Mouse (Mus musculus) neutrophil, adult 5-6 weeks (primary cell): Measurements from ENCODE around the gene Phf21a. TPM values are rescaled to one million over a fixed set of nuclear protein-coding genes. Genes with fewer than 3 reads are reported as not detected.

Experiments
- ATAC-seq: fragments of 151-379, 151-347 bp; 2 replicates; pipeline ENCODE4 v1.8.0; 2017; ENCODE audit warnings: mild to moderate bottlenecking, moderate TSS enrichment; ENCODE audit not compliant: insufficient number of reproducible peaks, poor library complexity, low FRiP score, severe bottlenecking; ENCODE audit errors: extremely low read depth
- total RNA-seq: library from RNA; stranded (forward); fragments of 200-1000 nt; gene quantifications from 2 replicates; pipeline ENCODE4 v1.2.3, GENCODE M21; 2017

Phf21a gene
- total RNA-seq, 1 experiment from 2014 or later, result 213 TPM

DNA sequence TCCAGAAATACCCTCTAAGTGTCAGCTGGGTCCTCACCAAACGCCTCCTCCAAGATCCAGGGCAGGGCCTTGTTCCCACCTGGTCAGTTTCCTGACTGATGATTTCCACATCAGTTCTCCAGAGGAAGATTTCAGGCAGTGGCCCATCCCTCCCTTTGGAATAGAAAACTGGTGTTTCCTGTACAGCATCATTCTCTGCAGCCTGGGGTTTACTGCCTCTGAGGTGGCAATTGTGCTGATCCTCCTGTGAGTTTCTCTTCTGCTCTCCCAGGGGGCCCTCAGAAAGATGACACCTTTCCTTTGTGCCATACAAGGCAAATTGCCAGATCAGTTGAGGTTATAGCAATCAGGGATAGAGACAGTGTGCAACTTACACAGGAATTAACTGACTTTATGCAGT is 233.3 kb downstream of the Phf21a start:
- ATAC-seq, result no peak

DNA sequence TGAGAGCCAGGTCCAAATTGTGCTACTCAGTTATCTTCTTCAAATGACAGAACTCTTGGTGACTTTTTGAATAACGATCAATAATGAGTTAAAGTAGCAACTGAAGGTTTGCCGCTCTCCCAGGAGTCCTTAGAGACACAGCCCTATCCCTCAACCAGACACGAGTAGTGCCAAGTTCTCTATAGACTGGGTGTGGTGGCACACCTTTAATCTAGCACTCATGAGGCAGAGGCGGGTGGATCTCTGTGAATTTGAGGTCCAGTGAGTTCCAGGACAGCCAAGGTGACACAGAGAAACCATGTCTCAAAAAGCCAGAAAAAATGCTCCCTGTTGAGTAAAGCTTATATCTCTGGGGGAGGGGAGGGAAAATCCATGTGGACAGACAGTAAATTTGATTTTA is 234.7 kb downstream of the Phf21a start:
- ATAC-seq, result no peak

DNA sequence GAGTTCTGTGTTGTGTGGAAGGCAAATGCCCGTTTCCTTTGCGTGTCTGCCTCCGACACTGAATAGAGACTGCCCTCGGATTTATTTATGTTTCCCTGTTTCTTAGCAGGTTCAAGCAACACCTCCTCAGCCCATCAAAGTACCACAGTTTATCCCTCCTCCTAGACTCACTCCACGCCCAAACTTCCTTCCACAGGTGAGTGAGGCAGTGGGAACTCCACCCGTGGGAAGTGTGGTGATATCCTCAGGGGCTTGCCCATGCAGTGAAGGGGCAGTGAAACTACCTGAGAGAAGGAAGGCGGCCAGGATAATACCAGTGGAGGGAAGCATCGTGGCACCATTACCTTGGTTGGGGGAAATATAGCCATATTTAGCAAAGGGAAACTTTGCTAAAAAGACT is 235.3 kb downstream of the Phf21a start:
- ATAC-seq, result no peak

DNA sequence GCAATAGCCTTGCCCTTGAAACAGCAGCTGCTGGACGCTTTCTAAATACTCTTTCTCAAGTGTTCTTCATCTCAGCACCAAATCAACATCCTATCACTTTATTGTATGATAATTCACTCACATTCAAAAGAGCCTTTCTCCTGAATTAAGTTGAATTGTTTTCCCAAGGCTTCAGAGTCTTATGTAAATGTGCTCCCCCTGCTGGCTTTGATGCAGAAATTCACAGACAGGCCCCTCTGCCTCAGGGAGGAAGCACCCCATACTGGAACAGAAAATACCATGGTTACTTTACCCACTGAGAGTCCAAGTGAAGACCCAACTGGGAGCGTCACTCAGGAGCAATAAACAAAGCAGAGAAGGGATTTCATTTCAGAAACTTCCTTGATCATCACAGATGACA is 237.9 kb downstream of the Phf21a start:
- ATAC-seq, result no peak

DNA sequence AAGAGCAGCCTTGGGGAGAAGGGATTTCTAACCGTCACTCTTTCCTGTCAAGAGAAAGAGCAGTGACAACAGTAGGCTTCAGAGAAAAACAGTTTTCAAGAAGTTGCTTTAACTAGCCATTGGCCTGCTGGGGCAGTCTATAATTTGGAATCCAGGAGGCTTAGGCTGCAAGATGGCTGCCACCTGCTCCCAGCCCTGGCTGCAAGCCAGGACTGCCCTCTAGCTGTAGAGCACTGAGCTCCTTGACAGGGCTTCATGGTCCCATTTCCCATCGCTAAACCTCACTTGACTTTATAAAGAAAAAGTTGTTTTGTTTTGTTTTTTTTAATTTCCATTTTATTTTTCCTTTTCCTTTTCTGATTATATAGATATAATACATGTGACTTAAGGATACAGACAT is 238.5 kb downstream of the Phf21a start:
- ATAC-seq, result no peak

DNA sequence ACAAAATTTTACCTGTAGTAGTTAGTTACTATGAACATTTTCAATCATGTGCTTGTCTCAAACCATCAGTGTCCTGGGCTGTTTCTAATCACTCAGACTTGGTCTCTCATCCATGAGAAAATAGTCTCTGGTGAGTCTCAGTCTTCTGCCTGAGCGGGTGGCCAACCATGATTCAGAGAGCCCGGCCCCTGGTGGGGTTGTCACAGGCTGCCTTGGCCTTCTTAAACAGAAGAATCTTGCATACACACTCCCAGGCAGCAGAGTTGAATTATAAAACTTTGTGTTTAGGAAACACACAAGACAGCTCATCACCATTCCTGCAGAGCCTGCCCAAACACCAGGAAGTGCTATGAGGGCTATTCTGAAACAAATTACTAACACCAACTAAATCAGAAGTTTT is 239.0 kb downstream of the Phf21a start:
- ATAC-seq, result no peak

DNA sequence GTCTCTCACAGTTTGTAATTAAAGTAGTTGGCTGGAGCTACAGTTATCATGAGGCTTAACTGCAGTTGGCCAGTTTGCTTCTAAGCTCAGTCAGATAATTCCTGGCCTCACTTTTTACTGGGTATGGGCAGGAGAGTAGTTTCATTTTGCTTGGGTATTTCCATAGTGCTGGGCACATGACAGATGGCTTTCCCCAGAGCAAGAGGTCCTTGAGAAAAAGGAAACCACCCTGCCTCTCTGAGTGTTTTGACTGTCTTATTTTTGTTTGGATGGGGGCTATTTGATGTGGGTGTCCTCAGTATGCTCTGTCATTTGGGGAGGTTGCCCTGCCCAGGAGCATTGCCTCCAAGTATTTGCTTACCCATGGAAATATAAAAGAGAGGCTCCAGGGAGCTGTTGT is 249.5 kb downstream of the Phf21a start:
- ATAC-seq, result no peak

DNA sequence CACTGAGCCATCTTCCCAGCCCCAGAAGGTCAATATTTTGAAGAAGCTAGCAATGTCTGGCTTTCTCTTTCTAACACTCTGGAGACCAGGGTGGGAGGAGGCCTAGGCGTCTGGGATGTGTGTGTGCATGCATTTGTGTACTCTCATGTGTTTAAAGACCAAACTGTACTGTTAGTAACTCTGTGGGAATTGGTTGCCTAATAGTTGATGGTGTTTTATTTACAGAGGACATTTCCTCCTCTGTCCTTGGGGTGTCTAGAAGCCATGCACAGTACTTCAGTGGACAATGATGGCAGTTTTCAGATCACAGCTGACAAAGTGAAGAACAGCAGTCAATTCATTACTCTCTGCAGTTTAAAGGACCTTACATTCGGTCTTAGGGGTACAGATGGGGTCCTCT is 254.3 kb downstream of the Phf21a start:
- ATAC-seq, result no peak

DNA sequence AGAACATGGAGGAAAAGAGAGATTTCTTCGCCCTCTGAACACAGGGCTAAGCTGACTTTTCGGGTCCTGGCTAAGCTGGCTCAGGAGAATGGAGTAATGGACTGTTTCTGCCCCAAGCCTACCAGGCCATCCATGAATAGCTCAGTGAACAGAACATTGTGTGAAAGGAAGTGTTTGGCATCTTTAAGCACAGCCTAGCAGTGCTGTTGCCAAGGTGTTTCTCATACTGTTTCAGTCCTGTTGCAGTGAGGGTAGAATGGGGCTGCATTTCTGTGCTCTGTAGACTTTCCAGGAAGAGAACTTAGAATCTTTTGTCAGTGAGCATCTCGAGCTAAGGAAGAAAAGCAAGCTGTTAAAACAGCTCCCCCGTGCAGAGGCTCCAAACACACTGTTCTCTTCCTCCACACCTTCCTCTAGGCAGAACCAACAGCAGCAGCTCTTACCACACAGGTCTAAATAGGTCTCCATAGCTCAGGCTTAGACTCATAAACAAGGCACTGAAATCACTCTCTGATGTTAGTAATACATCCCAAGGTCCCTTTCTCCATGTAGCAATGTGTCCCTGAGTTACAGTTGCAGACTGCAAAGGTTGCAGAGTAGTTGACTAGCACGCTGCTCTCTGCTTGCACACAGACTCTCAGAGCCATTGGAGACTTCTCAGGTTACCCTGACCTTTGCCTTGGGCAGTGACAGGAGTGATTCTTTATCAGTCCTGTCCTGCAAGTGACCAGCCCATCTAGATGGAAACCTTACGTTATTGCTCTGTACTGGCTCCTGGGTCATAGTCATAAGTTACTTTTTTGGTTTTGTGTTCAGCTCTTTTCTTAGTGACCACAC is 256.9 kb downstream of the Phf21a start:
- no peak for ATAC-seq

DNA sequence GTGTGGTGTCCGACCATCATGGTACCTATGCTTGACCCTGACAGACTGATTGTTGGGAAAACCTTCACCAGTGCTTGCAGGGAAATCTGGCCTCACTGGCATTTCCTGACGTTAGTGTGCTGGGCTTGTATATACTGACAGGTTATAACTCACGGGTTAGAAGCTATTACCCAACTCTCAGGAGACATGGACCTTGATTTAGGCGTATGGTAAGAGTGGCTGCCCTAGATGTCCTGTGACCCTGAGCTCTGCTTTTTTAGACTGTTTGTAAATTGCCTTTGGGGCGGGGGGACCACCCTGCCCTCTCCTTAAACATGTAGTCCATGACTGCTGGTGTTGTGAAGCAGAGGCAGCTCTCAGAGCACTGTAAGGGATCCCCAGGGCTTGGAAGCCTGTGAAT is 257.8 kb downstream of the Phf21a start:
- no peak for ATAC-seq

DNA sequence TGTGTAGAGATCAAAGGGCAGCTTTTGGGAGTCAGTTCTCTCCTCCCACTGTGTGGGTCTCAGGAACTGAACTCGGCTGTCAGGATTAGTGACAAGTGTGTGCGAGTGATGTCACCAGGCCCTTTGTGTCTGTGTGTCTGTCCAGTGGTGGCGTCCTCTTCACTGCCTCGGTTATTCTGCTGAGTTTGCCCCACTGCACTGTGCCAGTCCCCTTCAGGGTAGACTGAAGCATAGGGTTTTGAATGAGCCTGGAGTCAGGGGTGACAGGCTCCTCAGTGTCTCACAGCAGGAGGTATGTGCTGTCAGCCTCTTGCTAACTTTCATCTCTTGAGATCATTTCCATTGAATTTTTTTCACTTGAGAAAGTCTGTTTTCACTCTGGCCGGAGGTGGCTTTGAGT is 260.5 kb downstream of the Phf21a start:
- no peak for ATAC-seq

DNA sequence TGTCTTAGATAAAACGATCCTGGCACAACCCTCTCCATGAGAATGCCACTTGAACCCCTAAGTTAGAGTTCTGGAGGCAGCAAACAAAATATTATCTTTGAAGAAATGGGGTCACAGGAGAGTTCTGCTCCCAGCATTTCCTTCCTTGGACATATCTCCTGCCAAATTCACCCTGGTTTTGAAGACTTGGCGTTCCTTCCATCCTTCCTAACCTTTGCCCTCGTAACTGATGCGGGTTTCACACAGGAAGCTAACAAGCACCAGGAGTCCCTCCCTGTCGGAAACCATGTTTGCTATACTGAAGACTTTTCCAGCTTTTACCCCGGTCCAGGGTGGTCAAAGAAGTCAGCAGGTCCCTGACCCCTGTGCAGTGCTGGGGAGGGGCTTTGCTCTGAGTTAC is 261.3 kb downstream of the Phf21a start:
- ATAC-seq, result no peak

DNA sequence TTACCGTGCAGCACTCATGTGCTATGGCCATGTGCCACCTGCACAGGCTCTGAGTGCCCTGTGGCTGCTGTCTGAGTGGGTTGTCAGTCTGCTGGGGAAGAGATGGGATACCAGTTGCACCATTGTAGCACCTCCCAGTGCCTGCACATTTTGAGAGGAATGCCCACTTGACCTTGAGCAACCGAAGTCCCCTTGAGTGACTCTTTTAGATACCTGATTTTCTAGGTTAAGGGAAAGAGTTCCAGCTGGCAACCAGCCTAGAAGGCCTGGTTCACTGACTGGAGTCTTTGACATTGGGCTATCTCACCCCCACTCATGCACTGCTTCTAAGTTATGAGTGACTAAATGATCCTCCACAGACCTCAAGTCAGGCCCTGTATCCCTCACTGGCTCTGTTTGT is 266.4 kb downstream of the Phf21a start:
- ATAC-seq, result no peak

DNA sequence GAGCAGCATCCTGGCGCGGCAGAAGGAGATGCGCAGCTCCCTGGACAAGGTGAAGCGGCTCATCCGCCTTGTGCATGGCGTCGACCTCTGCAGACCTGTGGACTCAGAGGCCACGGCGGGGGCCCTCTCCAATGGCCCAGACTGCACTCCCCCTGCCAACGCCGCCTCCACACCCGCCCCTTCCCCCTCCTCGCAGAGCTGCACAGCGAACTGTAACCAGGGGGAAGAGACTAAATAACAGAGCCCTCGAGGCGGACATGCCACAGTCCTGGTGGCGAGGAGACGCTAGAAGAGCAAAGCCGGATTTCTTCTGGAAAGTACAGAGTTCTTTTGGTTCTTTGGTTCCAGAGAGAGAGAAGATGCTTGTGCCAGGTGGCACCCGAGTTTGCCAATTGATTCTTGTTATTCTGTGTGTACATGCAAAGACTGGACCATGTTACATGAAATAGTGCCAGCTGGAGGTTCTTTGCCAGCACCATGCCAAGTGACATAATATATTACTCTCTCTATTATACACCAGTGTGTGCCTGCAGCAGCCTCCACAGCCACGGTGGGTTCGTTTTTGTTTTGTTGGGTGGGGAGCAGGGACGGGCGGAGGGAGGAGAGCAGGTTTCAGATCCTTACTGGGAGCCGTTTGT is 267.4 kb downstream of the Phf21a start:
- ATAC-seq, result no peak

DNA sequence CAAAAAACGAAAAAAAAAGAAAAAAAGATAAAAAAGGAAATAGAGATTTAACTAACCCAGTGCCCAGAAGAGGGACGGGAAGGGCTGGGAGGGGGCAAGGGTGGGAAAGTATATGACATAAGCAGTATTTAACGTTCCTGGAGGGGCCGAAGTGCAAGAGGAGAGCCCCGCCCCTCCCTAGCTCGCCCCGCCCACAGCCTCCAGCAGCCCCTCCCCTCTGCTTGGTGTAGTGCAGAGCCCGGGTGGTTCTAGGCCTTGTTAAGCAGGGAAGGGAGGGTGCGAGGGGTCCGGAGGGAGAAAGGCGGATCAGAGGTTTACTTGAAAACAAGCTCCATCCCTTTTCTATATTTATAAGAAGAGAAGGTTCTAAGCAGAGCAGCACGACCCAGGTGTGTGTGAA is 268.0 kb downstream of the Phf21a start:
- ATAC-seq, result no peak

DNA sequence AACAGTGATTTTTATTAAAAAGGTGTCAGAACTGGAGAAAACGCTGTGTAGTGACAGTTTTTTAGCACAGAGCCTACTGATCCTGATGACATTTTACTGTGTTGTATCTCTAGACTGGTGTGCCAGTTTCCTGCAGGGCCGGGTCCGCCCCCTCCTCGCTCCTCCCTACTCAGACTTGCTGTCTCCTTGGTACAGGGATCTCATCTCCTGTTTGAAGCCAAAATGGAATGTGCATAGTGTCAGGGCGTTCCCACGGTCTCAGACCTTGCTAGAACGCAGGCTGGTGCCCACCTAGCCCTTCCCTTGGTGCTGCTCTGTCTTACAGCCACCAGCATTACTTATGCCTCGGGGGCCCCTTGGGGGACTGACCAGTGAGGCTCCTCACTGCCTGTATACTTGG is 268.9 kb downstream of the Phf21a start:
- ATAC-seq, result no peak

DNA sequence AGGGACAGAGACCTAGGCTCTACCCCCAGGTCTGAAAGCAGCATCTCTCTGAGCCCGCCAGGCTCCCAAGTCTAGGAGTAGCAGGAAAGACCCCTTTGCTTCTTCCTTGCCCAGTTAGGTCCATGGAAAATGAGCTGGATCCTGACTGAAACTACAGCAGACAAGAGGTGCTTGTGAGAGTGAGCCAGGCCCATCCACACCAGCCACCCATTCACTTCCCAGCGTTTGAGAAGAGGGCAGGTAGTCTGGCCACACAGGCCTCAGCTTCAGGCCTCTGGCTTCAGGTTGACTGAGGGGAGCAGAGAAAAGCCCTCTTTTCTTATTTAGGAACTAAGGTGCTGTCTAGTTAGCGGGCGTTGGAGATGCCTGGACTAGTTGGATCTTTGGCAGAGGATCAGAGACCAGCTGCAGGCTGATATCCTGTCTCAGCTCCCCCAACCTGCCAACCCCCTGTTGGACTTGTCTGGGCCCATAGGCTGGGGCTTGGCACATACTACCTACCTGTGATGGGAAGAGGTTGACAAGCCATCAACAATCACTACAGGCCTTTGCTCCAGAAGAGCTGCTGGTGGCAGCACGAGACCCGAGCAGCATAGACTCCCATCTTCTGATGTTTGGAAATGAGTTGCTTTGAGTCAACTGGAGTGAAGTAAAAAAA is 269.8 kb downstream of the Phf21a start:
- ATAC-seq, result no peak

DNA sequence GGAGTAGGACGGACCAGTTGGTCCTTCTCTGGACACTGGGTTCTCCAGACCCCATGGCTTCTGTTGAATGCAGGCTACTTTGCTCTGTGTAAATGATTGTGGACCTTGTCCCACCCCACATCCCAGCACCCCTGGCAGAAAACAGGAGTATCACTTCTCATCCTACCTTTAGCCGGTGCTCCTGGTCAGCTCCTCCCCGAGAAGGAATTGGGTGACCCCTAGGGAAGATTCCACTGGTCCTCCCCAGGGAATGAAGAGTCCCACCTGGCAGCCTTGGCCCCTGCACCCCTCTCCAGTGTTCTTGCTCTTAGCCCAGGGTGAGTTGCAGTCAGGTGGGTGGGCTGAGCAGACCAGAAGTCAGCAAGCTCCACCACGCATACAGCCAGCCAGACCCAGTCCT is 271.2 kb downstream of the Phf21a start:
- no peak for ATAC-seq

DNA sequence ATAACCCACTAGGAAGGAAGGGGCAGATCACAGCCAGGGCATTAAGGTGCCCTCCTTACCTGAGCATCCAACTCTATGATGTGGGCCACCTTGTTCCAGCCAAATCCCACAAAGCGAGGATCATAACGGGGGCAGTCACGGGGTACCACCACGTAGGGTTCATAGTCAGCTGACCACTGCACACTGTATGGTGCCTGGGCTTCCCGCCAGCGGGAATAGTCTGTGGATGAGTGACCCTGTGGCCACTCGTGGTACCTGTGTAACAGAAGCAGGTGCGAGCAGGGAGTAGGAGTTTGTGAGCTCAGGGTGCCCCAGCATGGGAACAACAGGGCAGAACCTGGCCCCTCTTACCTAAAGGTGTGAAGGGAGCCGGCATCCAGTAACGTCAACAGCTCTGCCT is 272.7 kb downstream of the Phf21a start:
- ATAC-seq, result no peak

DNA sequence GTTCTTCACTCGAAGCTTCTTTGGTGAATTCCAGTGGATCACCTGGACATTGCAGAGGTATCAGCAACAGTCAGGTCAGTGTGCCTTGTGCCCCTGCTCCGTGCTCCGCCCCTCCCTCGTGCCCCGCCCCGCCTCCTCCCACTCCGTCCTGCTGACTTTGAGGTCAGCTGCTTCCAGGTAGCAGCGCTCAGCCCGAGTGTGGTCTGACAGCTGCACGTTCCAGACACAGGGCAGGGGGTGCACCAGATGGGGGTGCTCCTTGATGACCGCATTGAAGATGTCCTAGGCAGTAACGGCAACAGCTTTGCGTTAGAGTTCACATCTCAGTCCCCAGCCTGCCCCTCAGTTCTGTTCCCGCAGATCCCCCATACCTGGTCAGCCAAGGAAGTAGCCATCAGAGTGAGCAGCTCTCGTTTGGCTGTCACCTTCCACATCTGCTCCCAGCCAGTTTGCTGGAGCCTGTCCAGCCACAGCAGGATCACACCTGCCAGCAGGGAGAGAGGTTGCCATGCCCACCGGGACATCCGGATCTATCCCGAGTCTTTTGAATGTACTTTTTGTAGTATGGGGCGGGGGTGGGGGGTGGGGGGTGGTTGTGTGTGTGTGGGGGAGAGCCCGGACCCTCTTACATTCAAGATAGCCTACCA is 274.6 kb downstream of the Phf21a start:
- no peak for ATAC-seq
